Mouse (Mus musculus) testis, postnatal 14 days (tissue): ENCODE data around the gene Clasp1.

Experiments
- DNase-seq: peaks from one replicate; pipeline ENCODE4 v3.0.0; 2021; ENCODE audit warnings: low spot score

Gene Clasp1

DNA sequence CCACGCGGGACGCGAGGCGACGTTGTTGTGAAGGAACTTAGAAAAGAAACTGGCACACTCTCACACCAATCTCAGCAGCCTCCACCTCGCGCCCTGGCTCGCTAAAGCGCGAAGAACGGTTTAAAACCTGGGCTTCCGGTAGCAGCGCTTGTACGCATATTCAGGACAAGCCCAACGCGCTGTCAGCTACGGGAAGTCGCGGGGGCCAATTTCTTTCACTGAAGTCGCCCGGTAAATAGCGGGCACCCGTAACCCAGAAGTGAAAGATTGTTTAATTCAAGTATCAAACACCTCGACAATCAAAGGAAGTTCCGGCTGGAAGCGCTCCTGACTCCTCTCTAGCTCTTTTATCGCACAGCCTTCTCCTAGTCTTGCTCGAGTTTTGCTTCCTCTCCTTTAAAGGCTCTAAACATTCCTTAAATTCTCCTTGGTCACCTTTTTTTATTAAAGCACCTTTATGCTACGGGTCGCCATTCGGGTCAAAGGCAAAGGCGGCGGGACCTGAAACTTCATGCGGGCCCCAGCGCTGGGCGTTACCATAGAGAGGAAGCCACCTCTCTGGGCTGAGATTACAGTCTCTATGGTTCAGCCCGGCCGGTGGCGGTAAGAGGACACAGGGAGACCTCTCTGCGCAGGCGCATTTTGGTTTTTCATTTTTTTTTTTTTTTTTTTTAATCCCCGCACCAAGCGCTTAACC, at the start of gene Clasp1:
TSS of gene Clasp1 (plus strand) at position 302 of the 697 bp plus-strand sequence.
- peak; percentile 95 for DNase-seq

DNA sequence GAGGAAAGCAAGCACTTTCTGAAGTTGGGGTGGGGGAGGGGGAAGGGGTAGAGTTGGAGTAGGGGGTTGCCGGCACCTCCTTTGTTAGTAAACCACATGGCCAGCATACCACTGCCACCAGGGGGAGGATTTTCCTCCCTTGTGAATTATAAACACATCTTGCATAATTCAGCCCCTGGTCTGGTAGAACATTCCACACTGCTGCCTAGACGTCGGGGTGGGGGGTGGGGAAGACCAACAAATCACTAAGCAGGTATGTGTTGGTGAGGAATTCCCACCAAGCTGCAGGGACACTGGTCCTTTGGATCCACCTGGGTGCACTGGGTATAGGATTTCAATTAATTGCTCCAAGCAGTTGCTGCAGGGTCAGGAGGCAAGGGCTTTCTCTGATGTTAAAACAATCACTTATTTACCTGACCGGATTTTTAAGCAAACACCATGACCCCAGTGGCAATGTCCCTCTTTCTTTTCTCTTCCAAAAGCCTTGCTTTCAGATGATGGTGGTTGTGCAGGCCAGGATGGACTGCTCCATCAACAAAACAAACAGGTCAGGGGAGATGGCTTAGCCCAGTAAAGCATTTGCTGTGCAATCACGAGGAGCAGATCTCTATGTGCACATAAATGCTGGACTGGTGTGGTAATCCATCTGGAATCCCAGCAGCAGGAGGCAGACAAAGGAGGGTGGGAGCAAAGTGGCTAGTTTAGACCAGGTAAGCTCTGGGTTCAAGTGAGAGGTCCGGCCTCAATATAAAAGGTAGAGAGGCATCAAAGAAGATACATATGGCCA, 45.0 kb upstream of the Clasp1 start:
- DNase-seq, result no peak

DNA sequence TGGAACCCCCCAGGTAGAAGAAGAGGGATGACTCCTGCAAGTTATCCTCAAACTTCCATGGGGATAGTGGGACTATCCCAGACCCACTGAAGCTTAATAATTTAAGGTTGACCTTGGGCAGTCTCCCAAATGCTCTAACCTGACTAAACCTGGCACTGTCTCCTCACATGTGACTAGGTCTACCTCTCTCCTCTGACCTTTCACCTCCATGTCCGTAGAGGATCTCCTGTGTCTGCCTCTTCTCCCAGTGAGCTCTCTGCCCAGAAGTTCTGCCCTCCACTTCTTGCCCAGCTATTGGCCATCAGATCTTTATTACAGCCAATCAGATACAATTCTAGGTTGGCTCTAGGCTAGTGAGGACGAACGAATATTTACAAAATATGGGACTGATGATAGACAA, 38.9 kb upstream of the Clasp1 start:
- DNase-seq, result no peak

DNA sequence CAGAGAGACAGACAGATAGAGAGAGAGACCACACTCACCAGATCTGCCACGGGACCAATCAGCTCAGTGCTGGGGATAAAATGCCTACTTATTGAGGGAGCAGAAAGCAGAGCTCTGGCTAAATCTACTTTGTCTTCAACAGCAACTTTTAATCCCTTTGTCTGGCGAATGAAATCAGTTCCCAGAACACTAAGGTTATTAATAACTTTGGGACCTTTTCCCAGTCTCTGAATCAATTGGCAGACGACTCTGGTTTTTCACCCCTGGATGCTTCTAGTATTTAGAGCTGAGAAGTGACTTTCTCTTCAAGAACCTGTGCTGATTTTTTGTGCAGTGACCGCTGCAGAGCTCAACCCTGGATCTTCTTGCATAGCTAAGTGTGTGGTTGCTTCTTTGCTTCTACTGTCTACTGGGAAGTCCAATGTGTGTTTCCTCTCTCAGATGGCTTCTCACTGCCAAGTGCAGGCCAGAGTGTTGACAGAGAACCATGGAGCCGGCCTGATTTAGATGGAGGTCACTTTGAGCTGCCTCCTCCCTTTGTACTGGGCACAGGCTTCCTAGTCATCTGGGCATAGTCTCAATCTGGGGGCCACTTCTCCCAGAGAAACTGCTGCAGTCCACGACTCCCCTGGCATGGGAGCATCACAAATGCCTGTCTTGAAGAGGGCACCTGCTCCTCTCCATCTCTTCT, 29.6 kb upstream of the Clasp1 start:
- no peak for DNase-seq

DNA sequence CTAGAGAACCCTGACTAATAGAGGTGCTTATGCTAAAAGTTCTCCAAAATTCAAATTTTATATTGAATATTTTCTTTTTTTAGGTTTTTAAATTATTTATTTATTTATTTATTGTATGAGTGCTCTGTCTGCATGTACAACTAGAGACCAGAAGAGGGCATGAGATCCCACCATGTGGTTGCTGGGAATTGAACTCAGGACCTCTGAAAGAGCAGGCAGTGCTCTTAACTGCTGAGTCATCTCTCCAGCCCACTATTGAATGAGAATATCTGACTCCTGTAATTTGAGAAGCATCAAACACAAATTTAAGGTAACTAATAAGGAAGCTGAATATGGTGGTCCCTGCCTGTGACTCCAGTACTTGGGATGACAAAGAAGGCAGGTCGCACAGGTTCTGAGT, 20.9 kb upstream of the Clasp1 start:
- no peak for DNase-seq

DNA sequence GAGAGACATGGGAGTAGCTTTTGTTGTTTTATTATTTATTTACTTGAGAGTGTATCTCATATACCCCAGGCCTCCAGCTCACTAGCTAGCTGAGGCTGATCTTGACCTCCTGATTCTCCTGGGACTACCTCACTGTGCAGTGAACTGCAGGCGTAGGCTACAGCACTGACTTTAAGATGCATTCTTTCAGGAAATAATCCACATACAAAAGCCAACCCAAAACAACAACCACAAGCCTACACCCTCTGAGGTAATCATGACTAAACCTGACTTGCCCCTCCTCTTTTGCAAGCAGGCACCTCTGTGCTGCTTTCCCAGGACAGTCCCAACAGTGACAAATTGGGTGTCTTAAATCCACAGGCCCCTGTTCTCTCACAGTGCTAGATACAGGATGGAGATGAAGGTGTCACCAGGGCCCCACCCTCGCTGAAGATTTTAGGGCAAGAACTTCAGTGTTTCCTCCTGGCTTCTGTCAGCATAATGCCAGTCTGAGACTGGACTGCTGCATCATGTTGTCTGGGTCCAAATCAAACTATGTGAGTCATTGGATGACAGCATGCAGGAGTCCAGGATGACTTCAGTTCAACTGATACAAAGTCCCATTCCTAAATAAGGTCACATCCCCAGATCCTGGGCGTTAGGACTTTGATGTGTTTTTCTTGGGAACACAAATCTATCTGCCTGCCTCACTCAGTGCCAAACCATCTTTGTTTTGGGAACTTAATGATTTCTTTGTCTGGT, 20.0 kb upstream of the Clasp1 start:
- DNase-seq, result no peak

DNA sequence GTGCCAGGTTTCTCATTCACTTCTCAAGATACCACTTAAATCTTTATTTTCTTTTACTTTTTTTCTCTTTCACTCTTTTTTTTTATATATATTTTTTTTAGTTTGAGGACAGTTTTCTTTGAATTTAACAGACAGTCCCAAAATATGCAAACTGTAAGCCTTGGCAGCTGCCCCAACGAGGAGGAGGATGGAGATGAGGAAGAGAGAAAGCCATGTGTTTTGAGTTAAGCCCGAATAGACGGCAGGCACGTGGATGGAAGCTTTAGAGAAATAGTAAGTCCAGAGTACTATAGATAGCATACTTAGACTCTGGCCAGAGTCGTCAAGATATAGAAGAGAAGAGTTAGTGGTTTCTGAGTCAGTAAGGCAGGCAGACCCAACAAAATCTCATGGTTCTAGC, 11.1 kb upstream of the Clasp1 start:
- no peak for DNase-seq

DNA sequence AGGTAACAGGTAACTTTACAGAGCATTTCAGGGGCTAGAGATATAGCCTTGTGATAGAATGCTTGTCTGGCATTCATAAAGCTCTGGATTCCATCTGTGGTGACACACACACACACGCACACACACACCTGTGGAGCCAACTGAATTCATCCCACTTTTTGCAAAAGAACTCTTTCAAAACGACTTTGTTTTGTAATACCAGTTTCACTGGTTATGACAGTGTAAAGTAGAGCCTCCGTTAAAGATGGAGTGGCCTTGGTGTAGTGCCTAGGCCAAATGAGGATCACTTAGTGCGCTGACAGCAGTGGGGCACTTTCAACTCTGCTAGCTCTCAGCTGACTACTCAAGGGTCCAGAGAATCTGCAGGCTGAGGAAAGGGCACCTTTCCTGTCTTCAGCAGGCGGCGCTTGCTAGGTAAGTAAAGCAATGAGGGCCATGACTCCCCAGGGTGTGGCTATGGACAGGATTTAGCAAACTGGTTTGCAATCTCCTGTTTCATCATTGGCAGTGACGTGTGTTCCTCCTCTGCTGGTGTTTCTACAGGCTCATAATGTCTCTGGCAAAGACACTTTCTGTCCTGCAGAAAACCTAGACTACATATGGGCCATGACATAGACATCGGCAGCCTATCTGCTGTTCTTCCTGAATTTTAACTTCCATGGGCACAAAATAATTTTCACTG, 8.6 kb upstream of the Clasp1 start:
- DNase-seq, result no peak

DNA sequence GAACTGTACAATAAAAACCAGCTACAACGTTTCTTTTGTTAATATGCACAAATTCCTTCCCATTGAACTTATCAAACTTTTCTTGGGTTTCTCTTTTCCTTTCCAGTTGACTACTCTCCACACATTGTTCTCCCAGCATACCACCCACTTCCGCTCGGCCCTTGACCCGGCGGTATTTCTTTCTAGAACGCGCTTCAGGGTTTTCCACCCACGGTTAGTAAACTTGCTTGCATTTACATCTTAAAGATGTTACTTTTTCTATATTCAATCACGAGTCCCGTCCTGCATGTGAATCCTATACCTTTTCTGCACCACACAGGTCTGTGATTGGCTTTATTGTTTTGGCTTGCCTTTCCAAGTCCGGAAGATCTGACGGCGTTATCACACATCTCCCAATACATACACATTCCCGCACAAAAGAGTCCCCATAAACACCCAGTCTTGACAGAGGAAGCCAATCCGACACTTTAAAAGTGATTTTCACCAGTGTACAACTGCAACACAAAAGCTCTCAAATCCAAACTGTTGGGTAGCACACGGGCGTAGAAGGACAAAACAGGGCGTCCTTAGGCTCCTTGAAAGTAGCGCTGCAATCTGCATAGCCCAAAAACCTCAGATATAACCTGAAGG, 616 bp upstream of the Clasp1 start:
- peak; percentile 52 for DNase-seq

DNA sequence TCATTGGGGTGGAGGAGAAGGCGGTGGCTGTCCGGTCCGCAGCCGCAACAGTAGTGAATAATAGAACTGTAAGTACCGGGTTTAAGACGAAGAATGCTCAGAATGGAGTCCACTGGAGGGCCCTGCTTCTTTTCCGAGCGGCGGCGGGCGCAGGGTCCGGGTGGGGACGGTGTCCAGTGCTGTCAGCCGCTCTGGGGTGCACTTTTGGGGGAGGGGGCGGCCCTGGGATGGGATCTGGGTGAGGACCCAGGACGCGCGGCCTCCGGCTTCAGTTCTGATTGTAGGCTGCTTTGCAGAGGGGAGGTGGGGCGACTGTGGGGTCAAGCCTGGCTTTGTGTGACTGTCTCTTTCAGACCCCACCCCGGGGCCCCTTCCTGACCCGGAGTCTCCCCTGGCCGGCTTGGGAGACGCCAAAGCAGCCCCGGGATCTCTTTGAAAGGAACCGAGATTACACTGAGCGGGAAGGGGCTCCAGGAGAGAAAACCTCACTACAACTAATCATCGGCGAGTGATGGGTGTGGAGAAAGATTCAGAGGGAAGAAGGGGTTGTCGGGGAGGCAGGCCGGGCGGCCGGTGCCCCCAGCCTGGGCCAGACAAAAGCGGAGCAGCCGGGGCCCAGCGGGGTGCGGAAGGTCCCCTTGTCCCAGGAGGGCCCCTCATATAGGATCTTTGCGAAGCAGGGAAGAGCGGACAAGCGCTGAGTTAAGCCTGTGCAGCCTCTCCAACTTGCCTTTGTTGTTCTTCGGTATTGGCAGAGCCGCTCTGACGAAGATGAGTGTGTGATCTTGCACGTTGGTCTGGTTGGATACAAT, 802 bp downstream of the Clasp1 start:
- peak; percentile 37 for DNase-seq

DNA sequence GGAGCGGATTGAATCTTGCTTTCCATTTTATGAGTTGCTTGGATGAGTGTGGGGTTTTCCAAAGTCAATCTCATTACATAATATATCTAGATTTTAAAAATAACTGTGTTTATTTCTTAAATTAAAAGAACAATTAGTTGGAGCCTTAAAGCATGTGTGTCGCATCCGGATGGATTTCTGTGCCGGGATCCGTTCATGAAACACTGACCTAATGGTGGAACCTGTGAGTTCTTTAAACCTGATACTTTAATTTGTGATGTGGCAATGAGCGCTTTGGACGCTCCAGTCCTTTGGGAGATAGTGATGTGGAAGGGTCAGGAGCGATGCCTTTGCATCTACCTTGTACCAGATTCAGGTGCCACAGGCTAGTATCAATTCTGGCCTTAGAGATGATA, 1.4 kb downstream of the Clasp1 start:
- DNase-seq, result no peak

DNA sequence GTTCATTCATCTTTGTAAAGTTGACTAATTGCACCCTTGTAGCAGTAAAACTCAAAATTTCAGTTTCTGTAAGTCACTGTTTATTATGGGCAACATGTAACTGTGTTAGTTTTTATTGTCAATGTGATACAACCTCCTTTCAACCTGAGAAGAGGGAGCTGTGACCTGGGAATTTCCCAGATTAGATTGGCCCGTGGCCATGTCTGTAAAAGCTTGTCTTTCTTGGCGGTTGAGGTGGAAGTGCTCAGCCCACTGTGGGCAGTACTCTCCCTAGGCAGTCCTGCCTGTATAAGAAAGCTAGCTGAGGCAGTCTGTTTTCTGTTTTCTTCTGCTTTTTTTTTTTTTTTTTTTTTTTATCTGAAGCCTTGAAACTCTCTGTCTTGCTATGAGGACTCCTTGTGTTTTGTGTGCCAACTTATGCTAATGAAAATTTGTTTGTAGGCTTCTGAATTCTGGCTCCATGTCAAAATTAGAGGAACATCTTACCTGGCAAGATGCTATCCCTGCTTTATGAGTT, 2.1 kb downstream of the Clasp1 start:
- DNase-seq, result peak; percentile 62

DNA sequence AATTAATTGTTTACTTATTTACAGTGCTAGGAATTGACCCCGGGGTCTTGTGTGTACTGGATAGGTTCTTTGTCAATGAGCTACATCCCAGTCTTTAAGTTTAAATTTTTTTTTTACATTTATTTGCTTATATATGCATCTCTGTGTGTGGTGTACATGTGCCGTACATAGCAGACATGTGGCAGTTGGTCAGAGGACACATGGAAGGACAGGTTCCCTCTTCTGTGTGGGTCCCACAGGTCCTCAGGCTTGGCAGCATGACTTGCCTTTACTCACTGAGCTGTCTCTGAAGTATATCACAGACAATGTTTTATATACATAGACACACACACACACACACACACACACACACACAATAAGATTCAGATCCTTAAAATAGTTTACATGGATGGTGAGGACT, 3.4 kb downstream of the Clasp1 start:
- no peak for DNase-seq

DNA sequence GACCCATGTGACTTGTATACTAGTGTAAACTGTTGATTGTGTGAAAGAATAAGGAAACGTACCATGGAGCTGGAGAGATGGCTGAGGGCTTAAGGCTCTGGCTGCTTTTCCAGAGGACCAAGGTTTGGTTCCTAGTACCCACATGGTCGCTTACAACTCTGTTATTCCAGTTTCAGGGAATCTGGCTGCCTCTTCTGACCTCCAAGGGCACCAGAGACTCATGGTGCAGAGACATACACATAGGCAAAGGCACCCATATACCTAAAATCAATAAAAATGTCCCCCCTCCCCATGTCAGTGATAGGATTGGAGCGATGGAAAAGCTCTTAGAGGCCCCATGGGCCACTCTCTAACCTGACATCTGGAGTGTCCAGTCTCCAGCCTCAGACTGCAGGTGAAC, 5.1 kb downstream of the Clasp1 start:
- DNase-seq, result no peak

DNA sequence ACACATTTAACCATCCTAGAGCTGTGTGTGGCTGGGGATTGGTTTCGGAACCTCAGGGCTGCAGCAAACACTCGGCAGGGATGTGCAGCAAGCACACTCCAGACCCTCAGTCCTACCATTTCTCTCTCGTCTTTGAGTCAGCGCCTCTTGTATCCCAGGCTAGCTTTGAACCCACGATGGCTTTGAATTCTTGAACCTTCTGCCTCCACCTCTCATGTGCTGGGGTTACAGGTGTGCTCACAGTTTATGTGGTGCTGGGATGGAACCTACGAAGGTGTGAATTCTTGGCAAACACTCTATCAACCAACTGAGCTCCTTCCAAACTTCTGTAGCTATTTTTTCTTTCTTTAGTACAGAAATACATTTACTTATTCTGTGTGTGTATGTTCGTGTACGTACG, 9.0 kb downstream of the Clasp1 start:
- no peak for DNase-seq

DNA sequence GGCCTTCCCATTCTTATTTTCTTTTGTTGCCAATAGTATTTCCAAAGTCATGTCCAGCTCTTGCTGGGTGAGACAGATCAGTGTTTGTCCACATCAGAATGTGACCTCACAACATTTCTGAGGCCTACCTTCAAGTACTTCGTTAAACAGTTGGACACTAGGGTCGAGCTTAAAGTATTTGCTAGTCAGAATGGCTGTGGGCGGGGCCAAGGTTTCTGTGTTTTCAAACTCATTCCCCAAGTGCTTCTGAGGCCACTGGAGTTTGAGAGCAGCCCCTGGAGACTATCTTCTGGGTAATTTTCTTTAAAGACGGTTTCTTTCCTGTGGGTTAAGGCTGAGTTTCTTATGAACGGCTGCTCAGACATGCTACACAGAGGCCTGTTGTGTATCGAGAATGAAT, 9.7 kb downstream of the Clasp1 start:
- no peak for DNase-seq

DNA sequence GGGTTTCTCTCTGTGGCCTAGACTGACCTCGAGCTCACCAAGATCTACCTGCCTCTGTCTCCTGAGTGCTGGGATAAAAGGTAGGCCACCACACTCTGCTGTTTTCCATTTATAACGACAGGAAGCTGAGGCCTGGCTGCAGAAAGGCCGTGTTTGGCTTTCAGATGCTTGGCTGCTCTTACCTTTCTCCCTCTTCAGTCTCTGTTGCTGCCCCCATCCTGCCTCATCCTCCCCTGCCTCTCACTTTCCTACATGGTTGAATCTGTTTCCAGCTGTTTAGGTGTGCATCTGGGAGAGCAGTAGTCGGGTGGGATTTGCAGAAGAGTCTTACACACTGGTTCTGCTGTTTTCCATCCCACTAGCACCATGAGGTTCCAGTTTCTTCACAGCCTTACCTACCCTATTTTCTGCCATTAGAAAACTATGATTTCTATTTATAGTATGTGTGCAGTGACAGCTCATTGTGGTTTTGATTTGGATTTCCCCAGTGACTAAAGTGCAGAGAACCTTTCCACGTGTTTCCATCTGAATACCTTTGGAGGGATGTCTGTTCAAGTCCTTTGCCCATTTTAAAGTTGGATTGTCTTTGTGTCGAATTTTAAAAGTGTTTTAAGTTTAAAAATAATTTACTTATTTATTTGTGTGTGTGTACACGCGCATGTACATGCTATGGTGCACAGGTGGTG, 10.9 kb downstream of the Clasp1 start:
- DNase-seq, result no peak

DNA sequence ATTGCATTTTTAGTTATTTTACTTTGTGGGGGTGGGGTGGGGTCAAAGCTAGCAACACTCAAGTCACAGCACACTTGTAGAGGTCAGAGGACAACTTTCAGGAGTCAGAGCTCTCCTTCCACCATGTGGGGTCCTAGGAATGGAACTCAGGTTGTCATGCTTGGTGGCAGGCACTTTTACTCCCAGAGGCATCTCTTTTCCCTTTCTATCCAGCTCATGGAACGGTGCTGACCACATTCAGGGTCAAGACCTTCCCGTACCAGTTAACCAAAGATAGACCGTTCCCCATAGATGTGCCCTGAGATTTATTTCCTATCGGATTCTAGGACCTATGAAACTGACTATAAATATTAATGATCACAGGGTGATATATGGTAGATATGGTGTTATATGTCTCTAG, 13.1 kb downstream of the Clasp1 start:
- no peak for DNase-seq

DNA sequence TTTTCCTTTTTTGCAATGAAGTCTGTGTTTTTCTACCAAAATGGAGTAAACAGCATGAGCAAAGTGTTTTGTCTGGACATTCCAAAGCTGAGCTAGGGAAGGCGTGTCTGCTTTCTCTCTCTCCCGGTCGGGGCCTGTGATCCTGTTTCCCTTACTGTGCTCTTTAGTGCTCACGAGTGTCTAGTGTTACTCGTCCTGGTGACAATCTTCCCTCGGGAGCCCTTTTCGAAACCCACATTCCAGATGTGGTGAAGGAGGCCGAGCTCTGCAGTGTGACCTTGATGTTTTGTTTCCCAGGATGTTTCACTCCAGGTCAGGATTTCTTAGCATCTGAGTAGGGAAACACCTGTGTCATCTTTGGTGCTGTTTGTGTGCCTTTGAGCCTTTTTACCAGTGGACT, 13.7 kb downstream of the Clasp1 start:
- DNase-seq, result no peak

DNA sequence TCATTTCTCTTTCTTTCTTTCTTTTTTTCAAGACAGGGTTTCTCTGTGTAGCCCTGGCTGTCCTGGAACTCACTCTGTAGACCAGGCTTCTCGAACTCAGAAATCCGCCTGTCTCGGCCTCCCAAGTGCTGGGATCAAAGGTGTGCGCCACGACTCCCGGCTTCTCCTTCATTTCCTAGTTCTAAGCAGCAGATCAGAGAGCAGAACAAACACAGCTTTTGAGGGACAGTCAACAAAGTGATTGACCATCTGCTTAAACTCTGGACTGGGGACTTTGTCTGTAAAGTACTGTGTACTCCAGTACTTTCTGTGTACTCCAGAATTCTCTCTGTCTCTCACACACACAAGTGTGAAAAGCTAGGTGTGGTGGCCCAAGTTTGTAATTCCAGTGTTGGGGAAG, 14.1 kb downstream of the Clasp1 start:
- no peak for DNase-seq
